Mouse (Mus musculus) urinary bladder, postnatal 4 days (tissue): ENCODE data around the gene Gm11541.
"Not testable (repeated sequence)": the region's sequence is repeated elsewhere in the genome, so short reads cannot be mapped to it uniquely, and the experiment has no call there.

Experiments
- DNase-seq, 2 experiments: peaks; one replicate each; pipeline ENCODE4 v3.0.0; 2021 to 2022; ENCODE audit warnings: low spot score in 2 of 2

The Gm11541 gene

DNA sequence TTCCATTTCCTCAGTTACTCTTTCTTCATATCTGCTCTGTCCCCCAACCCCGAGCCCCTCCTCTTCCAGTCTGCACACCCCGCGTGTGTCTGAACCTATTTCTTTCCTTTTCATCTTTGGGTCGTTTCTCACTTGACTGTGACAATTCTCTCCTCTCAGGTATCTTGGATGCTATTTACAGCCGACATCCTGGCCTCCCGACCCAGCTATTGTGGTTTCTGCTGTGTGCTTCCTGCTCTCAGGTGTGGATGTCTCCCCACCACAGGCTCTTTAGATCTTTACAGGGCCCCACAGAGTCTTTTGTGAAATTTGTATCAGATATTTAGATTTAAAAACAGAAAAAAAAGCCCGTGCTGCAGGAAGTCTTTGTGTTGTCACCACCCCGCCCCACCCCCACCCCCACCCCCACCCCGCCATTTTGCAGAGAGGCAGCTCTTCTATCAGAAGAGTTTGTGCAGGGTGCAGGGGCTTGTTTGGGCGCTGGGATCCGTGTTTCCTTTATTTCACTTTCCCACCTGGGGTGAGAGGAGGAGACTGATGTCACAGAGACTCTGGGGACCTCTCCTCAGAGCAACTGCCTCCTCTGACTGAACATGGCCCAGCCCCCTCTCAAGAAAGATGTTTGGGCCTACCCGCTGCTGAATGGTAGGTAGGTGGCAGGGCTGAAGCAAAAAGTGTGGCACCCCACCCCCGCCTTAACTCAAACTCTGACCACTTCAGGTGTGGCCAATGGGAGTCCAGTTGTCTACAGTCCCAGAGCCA lies 6.4 kb downstream of the Gm11541 start:
- no peak for DNase-seq

DNA sequence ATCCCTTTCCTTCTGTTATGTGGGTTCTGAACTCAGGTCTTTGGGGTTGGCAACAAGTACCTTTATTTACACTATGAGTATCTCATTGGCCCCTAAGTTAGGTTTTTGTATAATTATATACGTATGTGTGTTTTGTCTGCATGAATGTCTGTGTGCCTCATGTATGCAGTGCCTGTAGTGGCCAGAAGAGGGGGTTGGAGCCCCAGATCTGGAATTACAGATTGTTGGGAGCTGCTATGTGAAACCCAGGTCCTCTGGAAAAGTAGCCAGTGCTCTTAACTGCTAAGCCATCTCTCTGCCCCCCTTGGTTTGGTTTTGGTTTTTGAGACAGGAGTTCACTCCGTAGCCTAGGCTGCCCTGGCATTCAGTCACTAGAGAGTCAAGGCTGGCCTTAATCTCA lies 7.2 kb downstream of the Gm11541 start:
- no peak for DNase-seq

DNA sequence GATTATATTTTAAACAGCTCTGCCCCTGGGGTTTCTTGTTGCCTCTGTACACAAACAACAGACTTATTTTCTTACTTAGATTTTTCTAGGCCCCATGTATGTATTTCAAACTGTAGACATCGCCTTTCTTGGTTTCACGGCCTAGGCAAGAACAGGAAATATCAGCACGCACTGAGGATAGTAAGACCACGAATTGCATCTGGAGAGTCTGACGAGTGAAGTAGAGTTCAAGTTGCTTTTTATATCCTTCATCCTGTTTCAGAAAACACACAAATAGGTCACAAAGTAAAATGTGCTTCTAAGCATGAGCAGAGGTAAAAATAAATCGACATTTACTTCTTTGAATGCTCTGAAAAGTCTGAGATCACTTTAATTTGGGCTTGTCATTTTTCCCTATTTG lies 8.8 kb downstream of the Gm11541 start:
- DNase-seq, result no peak

DNA sequence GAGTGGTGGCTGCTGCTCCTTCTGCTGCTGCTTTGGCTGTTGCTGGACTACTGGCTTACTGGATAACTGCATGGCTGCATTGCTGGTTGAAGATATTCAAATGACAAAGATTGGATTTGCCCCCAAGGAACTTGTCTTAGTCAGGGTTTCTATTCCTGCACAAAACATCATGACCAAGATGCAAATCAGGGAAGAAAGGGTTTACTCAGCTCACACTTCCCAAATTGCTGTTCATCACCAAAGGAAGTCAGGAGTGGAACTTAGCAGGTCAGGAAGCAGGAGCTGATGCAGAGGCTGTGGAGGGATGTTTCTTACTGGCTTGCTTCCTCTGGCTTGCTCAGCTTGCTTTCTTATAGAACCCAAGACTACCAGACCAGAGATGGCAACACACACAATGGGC lies 11.8 kb downstream of the Gm11541 start:
- not testable (repeated sequence) for DNase-seq

DNA sequence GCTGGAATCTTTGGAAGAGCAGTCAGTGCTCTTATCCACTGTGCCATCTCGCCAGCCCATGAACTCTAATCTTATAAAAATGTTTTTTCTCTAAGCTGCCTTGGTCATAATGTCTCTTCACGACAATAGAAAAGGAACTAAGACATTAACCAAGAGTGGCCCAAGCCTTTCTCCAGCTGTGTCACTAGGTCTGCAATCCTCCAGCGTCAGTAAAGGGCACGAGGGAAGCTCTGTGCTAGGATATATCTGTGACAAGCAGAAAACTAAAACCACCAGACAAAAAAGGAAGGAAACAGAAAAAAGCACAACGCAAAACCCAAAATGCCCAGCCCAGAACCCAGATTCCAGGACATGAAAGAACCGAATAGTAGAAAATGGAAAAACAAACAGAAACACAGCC lies 17.1 kb downstream of the Gm11541 start:
- no peak for DNase-seq

DNA sequence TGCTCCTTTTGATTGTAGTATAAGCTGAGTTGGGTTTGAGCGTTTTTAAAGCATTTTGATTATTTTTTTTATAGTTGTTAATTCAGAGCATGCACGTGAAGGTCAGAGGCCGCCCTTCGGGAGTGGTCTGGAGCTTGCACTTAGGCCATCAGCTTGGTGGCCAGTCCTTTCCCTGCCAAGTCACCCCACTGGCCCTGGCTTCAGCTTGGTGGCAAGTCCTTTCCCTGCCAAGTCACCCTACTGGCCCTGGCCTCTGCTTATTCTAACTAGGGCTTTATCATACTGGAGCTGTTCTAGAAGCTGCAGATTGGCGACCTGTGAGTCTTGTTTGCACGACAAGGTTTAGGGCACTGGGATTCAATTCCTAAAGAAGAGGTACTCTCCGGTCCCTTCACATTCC lies 21.9 kb downstream of the Gm11541 start:
- DNase-seq, result no peak

DNA sequence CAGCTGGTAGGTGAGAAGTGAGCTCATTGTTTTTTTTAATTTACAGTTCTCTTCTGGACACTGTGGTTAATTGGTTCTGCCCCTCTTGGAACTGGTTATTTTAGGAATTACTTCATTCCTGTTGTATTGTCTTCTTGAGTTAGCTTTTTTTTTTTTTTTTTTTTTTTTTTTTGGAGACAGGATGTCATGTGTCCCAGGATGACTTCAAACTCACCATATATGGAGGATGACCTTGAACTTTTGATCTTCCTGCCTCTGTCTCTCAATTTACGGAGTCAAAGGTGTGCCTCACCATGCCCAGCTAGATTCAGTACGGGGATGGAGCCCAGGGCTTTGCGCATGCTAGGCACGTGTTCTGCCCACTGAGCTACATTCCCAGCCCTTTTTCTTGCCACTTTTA lies 22.7 kb downstream of the Gm11541 start:
- DNase-seq, result no peak

DNA sequence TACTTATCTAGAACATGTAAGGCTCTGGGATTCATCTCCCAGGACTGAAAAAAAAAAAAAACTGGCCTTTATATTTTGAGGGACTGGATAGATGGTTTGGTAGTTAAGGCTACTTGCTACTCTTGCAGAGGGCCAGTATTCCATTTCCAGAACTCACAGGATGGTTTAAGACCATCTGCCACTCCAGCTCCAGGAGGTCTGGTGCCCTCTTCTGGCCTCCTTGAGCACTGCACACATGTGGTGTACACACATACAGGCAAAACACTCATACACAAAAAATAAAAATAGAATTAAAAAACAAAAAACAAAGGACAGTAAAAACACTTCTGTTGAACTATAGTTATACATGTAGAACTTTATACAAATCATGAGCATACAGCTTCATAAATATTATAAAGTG lies 23.7 kb downstream of the Gm11541 start:
- DNase-seq, result no peak

DNA sequence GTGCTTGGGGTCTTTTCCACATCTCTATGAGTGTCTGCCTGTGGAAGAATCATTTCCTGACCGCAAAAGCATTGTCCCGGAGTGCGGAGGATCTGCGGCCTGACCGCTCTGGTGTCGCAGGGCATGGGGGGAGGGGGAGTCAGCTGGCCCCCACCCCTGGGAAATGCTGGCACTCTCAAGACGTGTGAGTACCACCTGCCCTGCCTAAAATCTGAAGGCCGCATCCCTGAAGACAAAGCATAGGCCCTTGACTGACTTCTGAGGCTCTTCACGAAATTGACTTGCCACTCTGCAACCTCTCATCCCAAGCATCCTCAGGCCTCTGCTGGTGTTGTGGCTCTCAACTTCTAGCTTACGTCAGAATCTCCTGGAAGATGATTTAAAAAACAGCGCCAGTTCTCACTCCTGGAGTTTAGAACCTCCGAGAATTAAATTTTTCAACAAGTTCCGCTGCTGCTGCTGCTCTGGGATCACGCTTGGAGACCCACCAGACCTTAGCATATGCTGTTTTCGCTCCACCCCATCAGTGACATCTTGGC lies 26.6 kb downstream of the Gm11541 start:
- no peak for DNase-seq

DNA sequence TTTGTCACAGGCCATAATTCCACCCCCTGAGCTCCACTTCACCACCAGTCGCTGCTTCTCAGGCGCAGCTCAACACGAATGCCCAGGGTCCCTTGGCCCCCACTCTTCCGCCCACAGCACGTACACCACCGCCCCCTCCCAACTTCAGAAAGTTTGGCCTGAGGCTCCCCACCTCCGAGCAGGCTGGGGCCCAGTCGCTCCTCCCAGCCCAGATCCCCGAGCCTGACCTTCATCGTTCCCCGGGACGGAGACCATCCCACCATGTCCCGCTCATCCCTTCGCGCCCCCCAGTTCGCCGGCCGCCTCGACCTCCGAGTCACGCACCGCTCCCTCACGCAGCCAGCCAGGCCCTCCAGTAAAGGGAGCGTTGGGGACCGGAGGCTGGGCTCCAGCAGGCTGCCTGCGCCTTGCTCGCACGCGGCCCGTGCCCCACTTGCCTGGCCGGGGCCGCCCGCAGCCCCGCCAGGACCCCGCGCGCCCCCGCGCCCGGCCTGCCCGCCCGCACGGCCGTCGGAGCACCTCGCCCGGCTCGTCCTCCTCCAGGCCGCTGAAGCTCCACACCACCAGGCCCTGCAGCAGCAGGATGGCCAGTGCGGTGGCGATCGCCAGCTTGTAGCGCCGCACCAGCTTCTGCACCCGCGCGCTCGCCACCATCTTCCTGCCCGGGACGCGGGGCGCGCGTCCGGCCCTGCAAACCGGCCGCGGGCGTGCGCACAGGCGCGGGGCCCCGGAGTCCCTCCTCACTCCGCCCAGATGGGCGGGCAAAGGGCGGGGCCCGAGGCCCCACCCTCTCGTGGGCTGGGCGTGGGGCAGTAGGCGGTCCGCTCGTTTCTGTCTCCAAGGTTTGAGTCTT lies 27.3 kb downstream of the Gm11541 start, which contains the start of gene Xylt2:
Xylt2 (minus strand) TSS at position 762 of the 853 bp plus-strand sequence.
- DNase-seq, result peak; percentile 91

DNA sequence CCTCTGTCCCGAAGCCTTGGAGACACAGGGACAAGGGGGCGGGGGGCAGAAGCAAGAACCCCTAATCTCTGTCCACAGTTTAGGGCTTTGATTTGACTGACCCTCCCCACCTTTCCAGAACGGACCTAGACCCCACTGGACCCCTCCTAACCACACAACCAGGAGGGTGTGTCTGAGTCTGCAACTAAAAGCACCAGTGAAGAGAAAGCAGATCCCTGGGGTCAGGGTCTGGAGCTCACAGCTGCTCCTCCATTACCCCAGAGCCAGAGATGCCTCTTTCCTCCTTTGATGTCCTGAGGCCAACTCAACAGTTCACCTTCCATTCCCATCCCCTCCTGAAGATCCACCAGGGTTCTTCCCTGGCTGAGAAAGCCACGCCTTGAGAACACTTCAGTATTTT lies 28.0 kb downstream of the Gm11541 start:
- DNase-seq, result no peak

DNA sequence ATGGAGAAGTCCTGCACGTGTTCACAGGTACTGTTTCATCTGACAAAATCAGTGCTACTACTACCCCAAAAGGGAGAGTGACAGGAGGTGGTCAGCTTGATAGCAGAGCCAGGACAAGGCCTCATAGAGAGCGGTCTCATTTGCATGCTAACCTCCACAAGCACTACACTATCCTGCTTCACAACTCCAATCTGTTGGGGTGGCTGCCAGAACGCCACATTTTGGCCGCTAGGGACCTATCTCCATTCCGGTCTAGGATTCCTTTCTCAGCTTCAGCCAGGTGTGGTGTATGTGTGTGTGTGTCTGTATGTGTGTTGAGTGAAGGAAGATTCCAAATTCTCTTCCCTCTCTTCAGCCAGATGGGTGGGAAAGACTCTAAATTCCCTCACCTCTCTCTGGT lies 28.9 kb downstream of the Gm11541 start:
- DNase-seq, result no peak

DNA sequence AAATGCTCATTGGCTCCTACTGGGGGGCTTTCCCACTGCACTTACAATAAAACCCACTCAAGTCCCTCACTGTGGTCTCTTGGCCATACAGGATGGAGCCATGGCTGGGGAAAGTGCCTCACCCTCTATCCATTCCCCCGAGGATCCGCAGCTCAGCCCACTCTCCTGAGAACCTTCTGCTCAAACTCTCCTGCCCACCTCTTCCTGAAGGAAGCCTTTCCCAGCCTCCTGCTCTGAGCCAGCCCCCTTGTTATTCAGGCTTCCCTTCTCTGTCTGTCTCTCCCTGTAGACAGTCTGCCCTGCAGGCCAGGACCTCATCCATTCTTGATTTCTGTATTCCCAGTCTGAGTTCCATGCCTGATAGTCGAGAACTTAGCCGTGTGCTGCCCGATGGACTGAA lies 29.3 kb downstream of the Gm11541 start:
- DNase-seq, result no peak

DNA sequence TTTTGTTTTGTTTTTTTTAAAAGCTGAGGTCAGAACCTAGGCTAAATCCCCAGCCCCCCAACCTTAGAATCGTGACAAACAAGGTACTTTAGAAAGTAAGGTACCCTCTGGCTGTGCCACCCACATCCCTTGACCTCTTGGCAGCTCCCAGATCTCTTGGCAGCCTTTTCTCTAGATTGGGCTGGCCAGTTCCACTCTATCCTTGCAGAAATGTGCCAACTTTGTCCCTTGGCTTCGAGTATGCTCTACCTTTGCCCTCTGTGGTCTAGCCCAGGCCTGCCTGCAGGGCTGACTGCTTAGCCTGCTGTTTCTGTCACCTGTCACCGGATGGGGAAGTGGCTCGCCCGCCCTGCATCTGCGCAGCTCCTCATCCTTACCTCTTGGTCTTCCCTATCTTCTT lies 39.0 kb downstream of the Gm11541 start:
- no peak for DNase-seq

DNA sequence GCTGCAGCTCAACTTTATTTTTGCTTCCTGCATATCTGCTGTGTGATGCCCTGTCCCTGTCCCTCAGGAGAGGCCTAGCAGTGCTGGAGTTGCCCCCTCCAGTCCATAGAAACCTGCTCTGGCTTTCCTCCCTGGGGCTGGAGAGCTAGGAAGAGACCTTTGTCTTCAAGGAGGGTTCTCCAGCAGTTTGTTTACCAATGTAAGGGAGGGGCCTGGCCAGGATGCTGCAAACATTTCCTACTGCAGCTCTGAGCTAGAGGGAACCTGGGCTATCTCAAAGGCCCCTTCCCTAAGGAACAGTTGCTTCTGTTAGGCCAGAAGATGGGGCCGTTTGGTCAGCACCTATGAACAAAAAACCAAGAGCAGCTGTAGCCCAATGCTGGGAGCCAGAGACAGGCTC lies 43.0 kb downstream of the Gm11541 start:
- no peak for DNase-seq

DNA sequence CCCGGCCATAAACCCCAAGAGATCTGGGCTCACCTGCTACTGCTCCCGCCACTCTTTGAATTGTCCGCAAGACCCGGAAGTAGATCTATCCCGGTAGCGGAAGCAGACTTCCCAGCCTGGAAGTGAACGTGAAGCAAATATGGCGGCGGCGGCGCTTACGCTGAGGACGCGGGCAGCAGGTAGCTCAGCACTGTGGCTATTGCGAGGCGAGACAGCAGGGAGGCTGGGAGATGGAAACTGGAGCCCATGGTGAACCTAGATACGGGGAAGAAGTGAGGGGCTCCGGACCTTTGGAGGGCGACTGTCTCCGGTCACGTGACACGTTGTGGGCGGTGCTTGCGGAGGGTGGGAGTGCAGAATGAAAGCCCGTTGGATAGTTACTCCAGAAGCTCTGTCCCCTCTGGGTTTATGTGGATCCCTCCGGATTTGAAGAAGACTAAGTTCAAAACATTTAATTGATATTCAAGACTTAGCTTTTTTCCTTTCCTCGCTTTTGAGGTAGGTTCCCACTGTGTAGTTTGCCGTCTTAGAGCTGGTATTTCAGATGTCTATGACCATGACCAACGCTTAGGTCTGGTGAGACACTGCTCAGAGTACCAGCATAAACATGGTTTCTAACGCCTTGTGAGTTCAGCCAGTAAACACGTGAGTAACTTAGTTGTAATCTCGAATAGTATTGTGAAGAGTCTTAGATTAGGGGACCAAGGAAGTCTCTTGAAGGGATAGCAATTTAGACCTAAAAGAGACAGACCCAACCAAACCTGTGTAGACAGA lies 50.4 kb downstream of the Gm11541 start, which contains the start of the genes Mrpl27 and Eme1:
Mrpl27 (plus strand) TSS at position 105 of the 774 bp plus-strand sequence.
Eme1 (minus strand) TSS at position 302 of the 774 bp plus-strand sequence.
- DNase-seq, result peak; percentile 74 to 85

DNA sequence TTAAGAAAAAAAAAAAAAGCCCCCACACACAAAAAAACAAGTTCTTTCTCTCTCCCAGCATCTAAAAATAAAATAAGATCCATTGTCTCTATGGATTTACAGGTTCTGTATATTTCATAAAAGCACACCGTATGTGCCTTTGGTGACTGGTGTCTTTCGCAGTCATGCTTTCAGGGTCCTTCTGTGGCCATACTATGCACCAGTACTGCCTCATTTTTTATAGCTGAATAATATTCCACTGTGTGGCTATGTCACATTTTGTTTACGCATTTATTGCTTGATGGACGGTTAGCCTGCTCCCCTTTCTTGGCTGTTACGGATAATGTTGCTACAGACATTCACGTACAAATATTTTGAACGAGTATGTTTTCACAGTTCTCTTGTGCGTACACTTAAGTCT lies 51.3 kb downstream of the Gm11541 start:
- no peak for DNase-seq

DNA sequence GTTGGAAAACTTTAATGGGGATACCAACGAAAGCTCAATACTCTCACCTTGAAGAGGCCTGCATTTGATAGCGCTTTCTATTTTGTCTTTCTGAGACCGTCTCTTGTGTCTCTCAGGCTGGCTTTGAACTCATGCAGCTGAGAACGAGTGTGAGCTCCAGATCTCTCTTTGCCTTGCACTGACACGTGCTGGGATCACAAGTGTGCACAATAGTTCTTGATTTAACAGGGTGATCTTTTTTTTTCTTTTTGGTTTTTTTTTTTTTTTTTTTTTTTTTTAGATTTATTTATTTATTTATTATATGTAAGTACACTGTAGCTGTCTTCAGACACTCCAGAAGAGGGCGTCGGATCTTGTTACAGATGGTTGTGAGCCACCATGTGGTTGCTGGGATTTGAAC lies 53.1 kb downstream of the Gm11541 start:
- not testable (repeated sequence) for DNase-seq

DNA sequence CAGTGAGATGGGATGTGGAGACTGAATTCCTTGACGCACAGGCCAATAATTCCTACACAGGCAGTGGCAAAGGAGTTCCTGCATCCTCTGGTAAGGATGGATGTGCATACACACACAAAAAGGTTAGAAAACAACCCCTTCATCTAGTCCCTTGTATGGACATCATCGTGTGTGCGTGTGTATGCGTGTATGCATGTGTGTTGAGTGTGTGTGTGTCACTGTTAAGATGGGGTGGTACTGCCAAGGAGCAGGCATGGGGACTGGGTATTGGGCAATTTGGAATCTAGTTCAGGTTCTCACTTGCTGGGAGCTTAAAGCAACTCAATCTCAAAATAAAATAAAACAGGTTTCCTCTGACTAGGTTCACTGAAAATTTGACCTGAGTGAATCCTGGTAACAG lies 57.8 kb downstream of the Gm11541 start:
- no peak for DNase-seq
